Mouse (Mus musculus): ENCODE measurements around the gene Mapk1. TPM values are rescaled to one million over a fixed set of nuclear protein-coding genes. Genes with fewer than 3 reads are reported as not detected.

The Mapk1 gene
- polyA plus RNA-seq, 1 experiment: 77.2 TPM

GRCm38 (mm10) chr16:17085636-17086035 is 102.5 kb downstream of the Mapk1 start:
- TF ChIP-seq MAX (IDR thresholded peaks at IDR 0.05): no peak
- TF ChIP-seq MYOD1 (IDR thresholded peaks at IDR 0.05; ENCODE audit: control insufficient read depth, insufficient read length, low read depth): no peak
- TF ChIP-seq CTCF (IDR thresholded peaks at IDR 0.05; ENCODE audit: control insufficient read depth, insufficient read depth, insufficient read length): no peak
- no peak for TF ChIP-seq FOSL1 (IDR thresholded peaks at IDR 0.05; ENCODE audit: insufficient read depth, low read length, poor library complexity, severe bottlenecking)
- TF ChIP-seq CEBPB (IDR thresholded peaks at IDR 0.05; ENCODE audit: low read depth): no peak
- no peak for TF ChIP-seq MYOG (IDR thresholded peaks at IDR 0.05; ENCODE audit: control insufficient read depth, extremely low read depth, insufficient read length)
- no peak for TF ChIP-seq USF1 (IDR thresholded peaks at IDR 0.05; ENCODE audit: low read depth)
- peaks cover 42% of the 10 kb centered on the region for H3K36me3 ChIP-seq (ENCODE audit: control insufficient read depth, insufficient read depth)
- no peaks in the 10 kb centered on the region for H3K27me3 ChIP-seq (ENCODE audit: control insufficient read depth, insufficient read depth, insufficient read length)
- no peaks in the 10 kb centered on the region for H3K79me3 ChIP-seq (ENCODE audit: low read depth)
- H3K4me3 ChIP-seq (ENCODE audit: insufficient read depth, poor library complexity, severe bottlenecking): no peak overlapping the region
- H3K79me2 ChIP-seq (ENCODE audit: control insufficient read depth, insufficient read depth): no peaks in the 10 kb centered on the region
- no peak overlapping the region for H3ac ChIP-seq (ENCODE audit: control insufficient read depth, insufficient read length, low read depth)

GRCm38 (mm10) chr16:17086241-17086640 is 103.1 kb downstream of the Mapk1 start:
- H3K4me3 ChIP-seq (ENCODE audit: insufficient read depth, poor library complexity, severe bottlenecking): no peak overlapping the region
- H3K36me3 ChIP-seq (ENCODE audit: control insufficient read depth, insufficient read depth): peaks cover 48% of the 10 kb centered on the region
- H3ac ChIP-seq (ENCODE audit: control insufficient read depth, insufficient read length, low read depth): no peak overlapping the region

GRCm38 (mm10) chr16:17086669-17087193 is 103.5 kb downstream of the Mapk1 start:
- no peak overlapping the region for H3ac ChIP-seq (ENCODE audit: control insufficient read depth, insufficient read length, low read depth)
- no peaks in the 10 kb centered on the region for H3K27me3 ChIP-seq (ENCODE audit: control insufficient read depth, insufficient read depth, insufficient read length)
- TF ChIP-seq MYOG (IDR thresholded peaks at IDR 0.05; ENCODE audit: control insufficient read depth, extremely low read depth, insufficient read length): no peak
- TF ChIP-seq MAX (IDR thresholded peaks at IDR 0.05): no peak
- no peak for TF ChIP-seq CTCF (IDR thresholded peaks at IDR 0.05; ENCODE audit: control insufficient read depth, insufficient read depth, insufficient read length)
- TF ChIP-seq MYOD1 (IDR thresholded peaks at IDR 0.05; ENCODE audit: control insufficient read depth, insufficient read length, low read depth): no peak
- TF ChIP-seq FOSL1 (IDR thresholded peaks at IDR 0.05; ENCODE audit: insufficient read depth, low read length, poor library complexity, severe bottlenecking): no peak
- no peak for TF ChIP-seq CEBPB (IDR thresholded peaks at IDR 0.05; ENCODE audit: low read depth)
- TF ChIP-seq USF1 (IDR thresholded peaks at IDR 0.05; ENCODE audit: low read depth): no peak
- no peaks in the 10 kb centered on the region for H3K79me2 ChIP-seq (ENCODE audit: control insufficient read depth, insufficient read depth)
- H3K36me3 ChIP-seq (ENCODE audit: control insufficient read depth, insufficient read depth): peaks cover 51% of the 10 kb centered on the region
- H3K4me3 ChIP-seq (ENCODE audit: insufficient read depth, poor library complexity, severe bottlenecking): no peak overlapping the region
- H3K79me3 ChIP-seq (ENCODE audit: low read depth): no peaks in the 10 kb centered on the region

More at GRCm38 (mm10) chr16:17086241-17086640, 103.1 kb downstream of the Mapk1 start:
- H3K79me2 ChIP-seq (ENCODE audit: control insufficient read depth, insufficient read depth): no peaks in the 10 kb centered on the region
- no peaks in the 10 kb centered on the region for H3K27me3 ChIP-seq (ENCODE audit: control insufficient read depth, insufficient read depth, insufficient read length)
- H3K79me3 ChIP-seq (ENCODE audit: low read depth): no peaks in the 10 kb centered on the region
- TF ChIP-seq CEBPB (IDR thresholded peaks at IDR 0.05; ENCODE audit: low read depth) (no peak), FOSL1 (IDR thresholded peaks at IDR 0.05; ENCODE audit: insufficient read depth, low read length, poor library complexity, severe bottlenecking) (no peak), MYOD1 (IDR thresholded peaks at IDR 0.05; ENCODE audit: control insufficient read depth, insufficient read length, low read depth) (no peak), MAX (IDR thresholded peaks at IDR 0.05) (no peak), MYOG (IDR thresholded peaks at IDR 0.05; ENCODE audit: control insufficient read depth, extremely low read depth, insufficient read length) (no peak)

- Histone ChIP-seq H3ac (ENCODE audit: control insufficient read depth, insufficient read length, low read depth) (no peak overlapping the region), H3K27me3 (ENCODE audit: control insufficient read depth, insufficient read depth, insufficient read length) (no peaks in the 10 kb centered on the region), H3K36me3 (ENCODE audit: control insufficient read depth, insufficient read depth) (peaks cover 64% of the 10 kb centered on the region), H3K79me3 (ENCODE audit: low read depth) (no peaks in the 10 kb centered on the region), H3K79me2 (ENCODE audit: control insufficient read depth, insufficient read depth) (no peaks in the 10 kb centered on the region), H3K4me3 (ENCODE audit: insufficient read depth, poor library complexity, severe bottlenecking) (no peak overlapping the region)
- no peak for TF ChIP-seq CTCF (IDR thresholded peaks at IDR 0.05; ENCODE audit: control insufficient read depth, insufficient read depth, insufficient read length)
- no peak for TF ChIP-seq MYOG (IDR thresholded peaks at IDR 0.05; ENCODE audit: control insufficient read depth, extremely low read depth, insufficient read length)
- no peak for TF ChIP-seq FOSL1 (IDR thresholded peaks at IDR 0.05; ENCODE audit: insufficient read depth, low read length, poor library complexity, severe bottlenecking)
Observed at GRCm38 (mm10) chr16:17088346-17088745, 105.2 kb downstream of the Mapk1 start.

GRCm38 (mm10) chr16:17096938-17097337 is 113.8 kb downstream of the Mapk1 start:
- Histone ChIP-seq H3K36me3 (ENCODE audit: control insufficient read depth, insufficient read depth) (peaks cover 73% of the 10 kb centered on the region), H3K27me3 (ENCODE audit: control insufficient read depth, insufficient read depth, insufficient read length) (no peaks in the 10 kb centered on the region), H3K79me2 (ENCODE audit: control insufficient read depth, insufficient read depth) (no peaks in the 10 kb centered on the region), H3ac (ENCODE audit: control insufficient read depth, insufficient read length, low read depth) (no peak overlapping the region), H3K4me3 (ENCODE audit: insufficient read depth, poor library complexity, severe bottlenecking) (no peak overlapping the region), H3K79me3 (ENCODE audit: low read depth) (no peaks in the 10 kb centered on the region)
- no peak for TF ChIP-seq MYOD1 (IDR thresholded peaks at IDR 0.05; ENCODE audit: control insufficient read depth, insufficient read length, low read depth)
- TF ChIP-seq CTCF (IDR thresholded peaks at IDR 0.05; ENCODE audit: control insufficient read depth, insufficient read depth, insufficient read length): no peak
- TF ChIP-seq FOSL1 (IDR thresholded peaks at IDR 0.05; ENCODE audit: insufficient read depth, low read length, poor library complexity, severe bottlenecking): no peak
- no peak for TF ChIP-seq MYOG (IDR thresholded peaks at IDR 0.05; ENCODE audit: control insufficient read depth, extremely low read depth, insufficient read length)
- no peak for TF ChIP-seq MAX (IDR thresholded peaks at IDR 0.05)
- no peak for TF ChIP-seq CEBPB (IDR thresholded peaks at IDR 0.05; ENCODE audit: low read depth)
- TF ChIP-seq USF1 (IDR thresholded peaks at IDR 0.05; ENCODE audit: low read depth): no peak

Other genes with a start within 250 kb of the Mapk1 start
- gene Spag6l, start 153.9 kb upstream of the Mapk1 start, polyA plus RNA-seq (2012; fragmentation: generic; extraction: Trizol): not detected
- not detected for gene Igll1, start 119.4 kb upstream of the Mapk1 start, polyA plus RNA-seq (2012; fragmentation: generic; extraction: Trizol)
- gene Top3b, start 112.6 kb upstream of the Mapk1 start, polyA plus RNA-seq (2012; fragmentation: generic; extraction: Trizol): 41.0 TPM
- 0.56 TPM for gene Vpreb1, start 112.5 kb upstream of the Mapk1 start, polyA plus RNA-seq (2012; fragmentation: generic; extraction: Trizol)
- 20.5 TPM for gene Ppm1f, start 86.9 kb upstream of the Mapk1 start, polyA plus RNA-seq (2012; fragmentation: generic; extraction: Trizol)
- 0.89 TPM for gene Ypel1, start 86.3 kb downstream of the Mapk1 start, polyA plus RNA-seq (2012; fragmentation: generic; extraction: Trizol)
- gene Ppil2, start 127.9 kb downstream of the Mapk1 start, polyA plus RNA-seq (2012; fragmentation: generic; extraction: Trizol): 46.0 TPM
- 25.4 TPM for gene 2610318N02Rik, start 141.8 kb downstream of the Mapk1 start, polyA plus RNA-seq (2012; fragmentation: generic; extraction: Trizol)
- gene Sdf2l1, start 149.0 kb downstream of the Mapk1 start, polyA plus RNA-seq (2012; fragmentation: generic; extraction: Trizol): 41.1 TPM
- gene Ydjc, start 161.2 kb downstream of the Mapk1 start, polyA plus RNA-seq (2012; fragmentation: generic; extraction: Trizol): 5.6 TPM
- 0.18 TPM for gene Ccdc116, start 163.8 kb downstream of the Mapk1 start, polyA plus RNA-seq (2012; fragmentation: generic; extraction: Trizol)
- 135 TPM for gene Ube2l3, start 219.3 kb downstream of the Mapk1 start, polyA plus RNA-seq (2012; fragmentation: generic; extraction: Trizol)
- gene Rimbp3, start 225.2 kb downstream of the Mapk1 start, polyA plus RNA-seq (2012; fragmentation: generic; extraction: Trizol): 0.02 TPM